Mouse (Mus musculus) embryonic facial prominence, embryonic 14.5 days (tissue): ENCODE measurements around the gene Lsm11. TPM values are rescaled to one million over a fixed set of nuclear protein-coding genes. Genes with fewer than 3 reads are reported as not detected.
"Not testable (repeated sequence)": the region's sequence is repeated elsewhere in the genome, so short reads cannot be mapped to it uniquely, and the experiment has no call there.

Experiments used
- ATAC-seq: fragments of 200-750 bp; cut with Nextera tagmentation; 2 replicates; pipeline ENCODE4 v1.8.0; 2017; ENCODE audit warnings: low read depth, moderate number of reproducible peaks, moderate TSS enrichment
- DNase-seq: peaks from one replicate; pipeline ENCODE4 v3.0.0-alpha.2; 2015; ENCODE audit warnings: low spot score
- H3K27ac ChIP-seq: fragments of 300-500 bp; sonication (generic); replicated peaks from 2 replicates; pipeline ENCODE4 v1.5.1; 2014; ENCODE audit warnings: low read depth, mild to moderate bottlenecking, low read length, moderate library complexity
- H3K27me3 ChIP-seq: fragments of 300-500 bp; sonication (generic); replicated peaks from 2 replicates; pipeline ENCODE4 v1.6.1; 2014; ENCODE audit warnings: low read length; ENCODE audit not compliant: control insufficient read depth, insufficient read depth
- H3K36me3 ChIP-seq: fragments of 300-500 bp; sonication (generic); 2 replicates; pipeline ENCODE4 v1.6.1; 2014; ENCODE audit warnings: low read length, mixed read lengths; ENCODE audit not compliant: control insufficient read depth, insufficient read depth
- H3K4me1 ChIP-seq: fragments of 300-500 bp; sonication (generic); 2 replicates; pipeline ENCODE4 v1.6.1; 2014; ENCODE audit warnings: antibody characterized with exemption, low read length; ENCODE audit not compliant: control insufficient read depth, insufficient read depth
- H3K4me2 ChIP-seq: fragments of 300-500 bp; sonication (generic); 2 replicates; pipeline ENCODE4 v1.6.1; 2014; ENCODE audit warnings: low read depth, mild to moderate bottlenecking, low read length, moderate library complexity, mixed read lengths
- H3K4me3 ChIP-seq: fragments of 300-500 bp; sonication (generic); 2 replicates; pipeline ENCODE4 v1.5.1; 2014; ENCODE audit warnings: low read depth, mild to moderate bottlenecking, low read length
- H3K9ac ChIP-seq: fragments of 300-500 bp; sonication (generic); 2 replicates; pipeline ENCODE4 v1.6.1; 2014; ENCODE audit warnings: low read depth, mild to moderate bottlenecking, low read length, moderate library complexity, mixed read lengths
- H3K9me3 ChIP-seq: fragments of 300-500 bp; sonication (generic); 2 replicates; pipeline ENCODE4 v1.6.1; 2016; ENCODE audit warnings: low read length; ENCODE audit not compliant: control insufficient read depth
- whole genome bisulfite sequencing: fragments of 180-500 bp; shearing (Covaris S2); extraction: QIAGEN DNeasy Blood & Tissue Kit; methylation state at CpG from one replicate; pipeline ENCODE4 v1.1.7; 2014; 5-methylcytosine and 5-hydroxymethylcytosine counted together
- polyA plus RNA-seq: library from polyadenylated mRNA; unstranded; fragments of >200 nt; fragmentation: Nextera tagmentation; extraction: Ambion mirVana; gene quantifications from 2 replicates; pipeline ENCODE4 v1.2.1, GENCODE M21; 2014

Lsm11 gene
- polyA plus RNA-seq, 1 experiment from 2014 or later, result 8.3 TPM

GRCm38 (mm10) chr11:45885606-45886230, 59.0 kb downstream of the Lsm11 start:
- peaks cover 10% of the 10 kb centered on the region for H3K4me1 ChIP-seq
- no peak overlapping the region for H3K27ac ChIP-seq
- no peak for DNase-seq
- no peak overlapping the region for H3K9ac ChIP-seq
- no peak overlapping the region for H3K4me2 ChIP-seq
- H3K27me3 ChIP-seq, result no peaks in the 10 kb centered on the region
- peaks cover 59% of the 10 kb centered on the region for H3K36me3 ChIP-seq
- 81% methylated on average over 5 of the region's 5 CpGs for WGBS
- no peaks in the 10 kb centered on the region for H3K9me3 ChIP-seq
- no peak overlapping the region for H3K4me3 ChIP-seq
- ATAC-seq, result no peak

DNA sequence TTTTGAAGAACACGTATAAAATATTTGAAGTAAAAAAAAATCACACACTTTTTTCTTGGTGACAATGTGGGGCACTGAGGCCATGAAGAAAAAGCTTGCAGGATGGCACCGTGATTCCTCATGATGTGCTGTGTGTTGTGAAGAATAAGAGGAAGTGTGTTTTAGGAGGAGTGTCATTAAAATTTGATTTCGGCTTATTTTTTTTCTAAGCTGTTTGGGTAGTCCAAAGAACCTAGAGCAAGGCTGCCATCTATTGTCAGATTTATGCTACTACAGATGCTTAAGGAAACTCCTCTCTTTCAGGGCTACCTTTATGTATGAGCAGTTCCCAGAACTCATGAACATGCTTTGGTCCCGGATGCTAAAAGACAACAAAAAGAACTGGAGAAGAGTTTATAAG, 60.7 kb downstream of the Lsm11 start:
- Histone ChIP-seq H3K4me1 (peaks cover 14% of the 10 kb centered on the region), H3K9ac (no peak overlapping the region), H3K4me3 (no peak overlapping the region), H3K27ac (no peak overlapping the region), H3K9me3 (no peaks in the 10 kb centered on the region), H3K36me3 (peaks cover 42% of the 10 kb centered on the region), H3K4me2 (no peak overlapping the region), H3K27me3 (no peaks in the 10 kb centered on the region)
- WGBS, result 45% methylated on average over 4 of the region's 4 CpGs
- ATAC-seq (no peak), DNase-seq (peak; percentile 67)

GRCm38 (mm10) chr11:45883270-45883931, 61.3 kb downstream of the Lsm11 start:
- Histone ChIP-seq H3K4me1 (peaks cover 14% of the 10 kb centered on the region), H3K4me2 (no peak overlapping the region), H3K27me3 (no peaks in the 10 kb centered on the region), H3K9ac (no peak overlapping the region), H3K36me3 (peaks cover 36% of the 10 kb centered on the region), H3K27ac (no peak overlapping the region; the same call in 1 of the 2 replicates), H3K4me3 (no peak overlapping the region), H3K9me3 (no peaks in the 10 kb centered on the region)
- WGBS, result 40% methylated on average over 8 of the region's 8 CpGs
- no peak for ATAC-seq
- DNase-seq, result peak; percentile 34

DNA sequence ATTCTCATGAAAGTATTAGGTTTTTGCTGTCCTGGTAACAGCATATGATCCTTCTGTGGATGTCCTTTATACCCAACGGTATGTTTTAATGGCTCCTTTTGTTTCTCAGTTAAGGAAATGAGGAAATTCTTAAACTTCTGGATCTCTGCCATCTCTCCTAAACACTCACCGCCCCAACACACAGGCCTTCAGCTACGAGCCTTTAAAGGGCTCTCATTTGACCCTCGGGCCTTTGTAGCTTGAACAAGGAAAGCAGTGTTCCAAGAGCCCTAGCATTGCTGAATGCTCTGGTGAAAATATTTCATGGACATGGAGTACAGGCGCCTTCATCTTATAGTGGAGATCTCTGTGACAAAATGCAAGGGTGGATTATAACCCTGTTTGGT, 63.1 kb downstream of the Lsm11 start:
- peak overlapping the region; percentile 61 for H3K27ac ChIP-seq
- H3K4me3 ChIP-seq, result no peak overlapping the region
- 26% methylated on average over 5 of the region's 5 CpGs for WGBS
- peaks cover 19% of the 10 kb centered on the region for H3K36me3 ChIP-seq
- H3K9me3 ChIP-seq, result no peaks in the 10 kb centered on the region
- ATAC-seq, result 0 out of 2 replicates have a peak, but pooled peaks have one; percentile 41
- DNase-seq, result peak; percentile 86
- H3K27me3 ChIP-seq, result no peaks in the 10 kb centered on the region
- no peak overlapping the region for H3K9ac ChIP-seq
- H3K4me2 ChIP-seq, result no peak overlapping the region
- H3K4me1 ChIP-seq, result peaks cover 18% of the 10 kb centered on the region

DNA sequence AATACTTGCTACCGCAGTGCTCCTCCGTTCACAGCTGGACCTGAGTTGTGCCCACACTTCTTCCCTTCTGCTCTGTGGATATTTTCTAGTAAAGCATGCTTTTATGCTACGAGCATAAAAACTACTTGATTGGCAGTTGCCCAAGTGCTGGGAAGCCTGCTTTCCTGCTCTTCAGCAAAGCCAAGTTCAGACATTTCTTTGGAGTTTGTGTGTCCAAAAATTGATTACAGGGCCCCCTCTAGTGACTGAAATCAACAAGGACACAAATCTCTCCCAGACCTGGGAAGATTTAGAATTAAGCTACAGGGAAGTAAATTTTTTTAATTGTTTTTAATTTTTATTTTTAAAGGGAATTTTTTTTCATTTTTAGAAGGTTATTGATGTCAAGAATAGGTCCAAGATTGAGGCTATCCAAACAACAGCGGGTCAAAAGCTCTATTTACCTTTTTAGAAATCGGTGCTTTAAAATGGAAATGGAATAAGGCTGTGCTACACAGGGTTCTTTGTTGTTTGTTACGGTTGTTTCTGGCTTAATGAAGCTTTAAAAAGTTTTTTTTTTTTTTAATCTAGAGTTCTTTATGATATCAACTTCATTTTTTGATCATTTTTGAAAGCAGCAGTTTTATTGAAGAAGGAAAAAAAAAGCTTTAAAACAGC, 63.6 kb downstream of the Lsm11 start:
- Histone ChIP-seq H3K36me3 (peaks cover 18% of the 10 kb centered on the region), H3K4me3 (no peak overlapping the region), H3K4me1 (peaks cover 18% of the 10 kb centered on the region), H3K9me3 (no peaks in the 10 kb centered on the region), H3K27ac (peak overlapping the region; percentile 61), H3K4me2 (no peak overlapping the region; the same call in 1 of the 2 replicates), H3K9ac (no peak overlapping the region), H3K27me3 (no peaks in the 10 kb centered on the region)
- WGBS, result 33% methylated on average over 6 of the region's 6 CpGs
- DNase-seq (peak; percentile 93), ATAC-seq (no peak)

GRCm38 (mm10) chr11:45879366-45879765, 65.4 kb downstream of the Lsm11 start:
- not testable (repeated sequence) for H3K27ac ChIP-seq

More at GRCm38 (mm10) chr11:45879366-45879765, 65.4 kb downstream of the Lsm11 start:
- ATAC-seq, H3K36me3 ChIP-seq, DNase-seq, H3K9me3 ChIP-seq, H3K27me3 ChIP-seq, H3K9ac ChIP-seq, H3K4me3 ChIP-seq, H3K4me2 ChIP-seq: not testable (repeated sequence)
- peaks cover 18% of the 10 kb centered on the region for H3K4me1 ChIP-seq
- WGBS, result 69% methylated on average over 4 of the region's 4 CpGs

Other genes starting within 250 kb of the Lsm11 start
- 79.1 and 81.0 TPM in 2 replicates for gene Clint1, start 92.9 kb downstream of the Lsm11 start, polyA plus RNA-seq
- gene Thg1l, start 10.6 kb upstream of the Lsm11 start, polyA plus RNA-seq, result 9.6 and 10.9 TPM in 2 replicates
- gene Sox30, start 35.4 kb upstream of the Lsm11 start, polyA plus RNA-seq, result 0.21 and 0.24 TPM in 2 replicates
- 4.1 and 6.8 TPM in 2 replicates for gene Gm12166, start 107.4 kb upstream of the Lsm11 start, polyA plus RNA-seq
- gene Adam19, start 111.1 kb upstream of the Lsm11 start, polyA plus RNA-seq, result 15.2 and 17.6 TPM in 2 replicates
- 1.8 and 2.1 TPM in 2 replicates for gene Nipal4, start 221.6 kb upstream of the Lsm11 start, polyA plus RNA-seq